Mouse (Mus musculus) liver, adult 2 months (tissue): ENCODE results near the gene Krt80.

Experiments
- CTCF ChIP-seq: fragments of 200-500 bp; IDR thresholded peaks from 2 replicates; pipeline ENCODE4 v1.5.1; 2011; ENCODE audit warnings: low read depth, low read length, control low read depth
- POLR2A ChIP-seq: fragments of 200-500 bp; IDR thresholded peaks from 2 replicates; pipeline ENCODE4 v1.6.1; 2011; ENCODE audit warnings: low read length, control low read depth; ENCODE audit not compliant: insufficient read depth; ENCODE audit errors: extremely low read depth

DNA sequence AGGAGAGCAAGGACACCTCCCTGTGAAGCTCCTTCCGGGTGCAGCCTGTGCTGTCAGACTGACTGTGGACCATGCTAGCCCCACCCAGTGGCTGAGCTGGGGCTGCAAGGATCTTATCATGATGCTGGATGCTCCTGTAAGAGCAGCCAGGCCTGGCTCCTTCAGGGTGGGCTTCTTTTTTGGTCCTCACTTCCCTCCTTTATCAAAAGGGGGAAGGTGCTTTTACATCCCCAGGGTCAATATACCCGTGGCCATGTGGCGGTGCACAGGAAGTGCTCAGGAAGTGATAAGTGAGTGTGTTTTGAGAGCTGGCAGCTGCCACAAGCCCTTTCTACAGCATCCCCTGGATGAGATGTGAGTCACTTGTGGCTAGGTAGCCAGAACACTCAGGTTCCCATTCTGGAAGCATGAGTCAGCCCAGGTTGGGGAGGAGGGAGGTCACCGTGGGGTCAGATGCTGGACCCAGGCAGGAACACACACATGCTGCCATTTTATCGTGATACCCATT lies 18.1 kb upstream of the Krt80 start:
- peak; percentile 14; the same call in 1 of the 2 replicates for TF ChIP-seq CTCF
- no peak for TF ChIP-seq POLR2A
